Mouse (Mus musculus): ENCODE measurements at regions not wholly inside any gene's neighbourhood (a gene's known extent, or its start where the extent isn't known, plus 50 kb on each side); places are given as distances from the start of the nearest gene placed in this dataset.

DNA sequence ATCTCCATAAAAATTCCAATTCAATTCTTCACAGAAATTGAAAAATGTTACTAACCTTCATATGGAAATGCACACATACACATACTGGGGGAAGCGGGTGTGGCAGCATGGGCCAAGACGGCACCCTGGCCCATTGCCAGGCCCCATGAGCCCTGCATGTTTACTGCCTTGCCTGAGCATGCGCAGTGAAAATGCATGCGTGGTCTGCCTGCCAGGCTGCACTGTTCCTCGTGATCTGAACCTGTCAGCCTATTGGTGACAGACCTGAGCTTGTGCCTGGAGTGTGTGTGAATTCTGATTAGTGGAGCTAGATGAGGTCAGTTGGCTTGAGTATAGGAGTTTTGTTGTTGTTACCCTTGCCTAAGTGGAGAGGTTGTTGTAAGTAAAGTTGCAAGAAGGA lies 167.9 kb downstream of the Tm2d1 start:
- TF ChIP-seq CTCF (IDR thresholded peaks at IDR 0.05; ENCODE audit: low read depth) (no peak), EP300 (IDR thresholded peaks at IDR 0.05; ENCODE audit: low read depth) (no peak)
